Mouse (Mus musculus) lung, embryonic 14.5 days (tissue): ENCODE data around the gene Arhgef33. TPM values are rescaled to one million over a fixed set of nuclear protein-coding genes. Genes with fewer than 3 reads are reported as not detected.
"Not testable (repeated sequence)": the region's sequence is repeated elsewhere in the genome, so short reads cannot be mapped to it uniquely, and the experiment has no call there.

Experiments
- ATAC-seq: fragments of 200-750 bp; cut with Nextera tagmentation; 2 replicates; pipeline ENCODE4 v1.8.0; 2017; ENCODE audit warnings: mild to moderate bottlenecking, moderate TSS enrichment, moderate library complexity; ENCODE audit not compliant: insufficient read depth
- DNase-seq: peaks from one replicate; pipeline ENCODE4 v3.0.0-alpha.2; 2015
- H3K27ac ChIP-seq: fragments of 300-500 bp; sonication (generic); 2 replicates; pipeline ENCODE4 v1.5.1; 2014; ENCODE audit warnings: low read depth, mild to moderate bottlenecking, moderate library complexity
- H3K27me3 ChIP-seq: fragments of 300-500 bp; sonication (generic); 2 replicates; pipeline ENCODE4 v1.6.1; 2014; ENCODE audit warnings: low read length, control low read depth; ENCODE audit not compliant: insufficient read depth
- H3K36me3 ChIP-seq: fragments of 300-500 bp; sonication (generic); 2 replicates; pipeline ENCODE4 v1.6.1; 2014; ENCODE audit warnings: control low read depth; ENCODE audit not compliant: insufficient read depth
- H3K4me1 ChIP-seq: fragments of 300-500 bp; sonication (generic); 2 replicates; pipeline ENCODE4 v1.6.1; 2014; ENCODE audit warnings: antibody characterized with exemption, control low read depth; ENCODE audit not compliant: insufficient read depth
- H3K4me2 ChIP-seq: fragments of 300-500 bp; sonication (generic); 2 replicates; pipeline ENCODE4 v1.6.1; 2014; ENCODE audit warnings: mild to moderate bottlenecking
- H3K4me3 ChIP-seq: fragments of 300-500 bp; sonication (generic); 2 replicates; pipeline ENCODE4 v1.5.1; 2014; ENCODE audit warnings: low read depth, low read length
- H3K9ac ChIP-seq: fragments of 300-500 bp; sonication (generic); 2 replicates; pipeline ENCODE4 v1.6.1; 2014
- H3K9me3 ChIP-seq: fragments of 300-500 bp; sonication (generic); 2 replicates; pipeline ENCODE4 v1.6.1; 2016; ENCODE audit warnings: low read depth, low read length, control low read depth
- CTCF ChIP-seq: IDR thresholded peaks from 2 replicates; pipeline ENCODE4 v1.5.1; 2016; ENCODE audit warnings: antibody characterized with exemption, low read depth
- WGBS: fragments of 180-500 bp; shearing (Covaris S2); extraction: QIAGEN DNeasy Blood & Tissue Kit; methylation state at CpG from one replicate; pipeline ENCODE4 v1.1.7; 2014; 5-methylcytosine and 5-hydroxymethylcytosine counted together
- polyA plus RNA-seq: library from polyadenylated mRNA; unstranded; fragments of >200 nt; fragmentation: Nextera tagmentation; extraction: Ambion mirVana; gene quantifications from 2 replicates; pipeline ENCODE4 v1.2.1, GENCODE M21; 2014

The Arhgef33 gene
- polyA plus RNA-seq, 1 experiment from 2014 or later, result 0.74 TPM

DNA sequence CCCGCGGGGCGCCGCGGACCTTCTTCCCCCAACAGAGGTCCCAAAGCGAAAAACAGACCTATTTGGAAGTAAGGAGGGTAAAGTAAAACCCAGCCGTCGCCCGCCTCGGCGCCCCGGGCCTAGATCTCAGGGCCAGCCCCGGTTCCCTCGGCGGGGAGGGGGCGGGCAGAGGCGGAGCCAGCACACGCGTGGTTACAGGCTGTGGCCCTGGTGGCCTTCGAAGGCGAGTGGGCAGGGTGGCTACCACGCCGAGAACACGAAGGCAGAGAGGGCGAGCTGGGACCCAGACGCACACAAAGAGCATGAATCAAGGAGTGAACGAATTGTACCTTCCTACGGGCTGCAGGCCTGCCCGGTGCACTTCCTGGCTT is 66.5 kb downstream of the Arhgef33 start:
- ATAC-seq (peak; percentile 81), DNase-seq (no peak)
- H3K4me1 ChIP-seq, result peaks cover 5% of the 10 kb centered on the region; the same call in 1 of the 2 replicates
- H3K4me2 ChIP-seq, result peak overlapping the region; percentile 83
- H3K9me3 ChIP-seq, result no peaks in the 10 kb centered on the region
- TF ChIP-seq CTCF, result no peak
- no peaks in the 10 kb centered on the region for H3K27me3 ChIP-seq
- peak overlapping the region; percentile 71 for H3K9ac ChIP-seq
- H3K27ac ChIP-seq, result no peak overlapping the region
- no peaks in the 10 kb centered on the region for H3K36me3 ChIP-seq
- H3K4me3 ChIP-seq, result peak overlapping the region; percentile 44
- 19% methylated on average over 29 of the region's 29 CpGs for WGBS

DNA sequence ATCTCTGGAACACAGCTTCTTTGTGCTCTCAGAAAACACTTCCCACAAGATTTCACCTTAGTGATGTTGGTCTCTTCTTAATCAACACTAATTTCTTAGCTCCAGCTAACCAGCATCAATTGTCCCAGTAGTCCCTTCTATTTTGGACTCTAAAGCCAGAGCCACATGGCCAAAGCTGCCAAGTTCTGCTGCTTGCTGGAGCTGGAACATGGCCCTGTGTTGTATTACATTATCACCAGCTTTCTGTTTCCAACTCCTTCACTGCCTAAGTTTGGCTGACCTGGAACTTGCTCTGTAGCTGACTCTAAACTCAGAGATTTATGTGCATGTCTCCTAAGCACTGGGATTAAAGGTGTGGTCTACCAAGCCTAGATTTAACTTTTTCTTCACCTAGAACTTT is 71.2 kb downstream of the Arhgef33 start:
- not testable (repeated sequence) for H3K27me3 ChIP-seq, H3K4me1 ChIP-seq, H3K36me3 ChIP-seq, H3K4me3 ChIP-seq, H3K9ac ChIP-seq, H3K4me2 ChIP-seq, DNase-seq, H3K9me3 ChIP-seq, ATAC-seq, H3K27ac ChIP-seq

DNA sequence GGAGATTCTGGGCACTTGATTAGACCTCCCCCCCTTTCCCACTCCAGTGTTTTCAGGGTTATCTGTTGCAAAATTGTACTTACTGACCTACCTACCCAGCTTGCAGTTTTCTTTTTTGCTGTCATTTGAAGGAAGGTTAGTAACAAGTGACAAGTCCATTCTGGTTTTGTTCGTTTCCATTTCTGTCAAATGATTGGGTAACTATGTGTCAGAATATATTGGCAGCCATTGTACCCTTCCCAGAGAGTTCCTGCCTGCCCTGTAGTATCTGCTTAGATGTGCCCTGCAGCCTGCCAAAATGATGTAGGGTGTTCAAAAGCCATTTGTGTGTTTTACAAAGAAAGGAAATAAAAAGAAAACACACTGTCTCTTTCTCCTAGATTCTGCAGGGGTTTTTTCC is 78.5 kb downstream of the Arhgef33 start:
- Histone ChIP-seq H3K36me3 (no peaks in the 10 kb centered on the region), H3K9ac (no peak overlapping the region), H3K9me3 (no peaks in the 10 kb centered on the region), H3K27ac (no peak overlapping the region), H3K4me1 (no peaks in the 10 kb centered on the region), H3K4me3 (no peak overlapping the region), H3K27me3 (no peaks in the 10 kb centered on the region), H3K4me2 (no peak overlapping the region)
- no peak for DNase-seq
- 51% methylated on average over 1 of the region's 1 CpGs for WGBS
- TF ChIP-seq CTCF, result no peak
- no peak for ATAC-seq

DNA sequence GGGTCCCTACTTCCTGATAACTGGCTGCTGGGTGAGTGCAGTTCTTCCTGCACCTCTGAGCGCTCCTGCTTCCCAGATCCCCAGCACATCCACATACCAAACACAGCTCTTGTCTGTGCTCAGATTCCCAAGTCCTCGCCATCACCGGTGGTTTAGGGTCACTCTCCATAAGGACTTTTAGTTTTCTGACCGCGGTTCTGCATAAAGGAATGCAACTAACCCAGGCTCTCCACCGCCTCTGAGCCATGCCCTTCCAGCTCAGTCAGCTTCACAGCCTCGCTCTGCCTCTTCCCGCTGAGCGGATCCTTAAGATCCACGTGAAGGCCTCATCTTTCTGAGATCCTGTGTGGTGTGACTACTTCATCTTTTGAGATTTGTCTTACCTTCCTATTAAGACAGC is 82.8 kb downstream of the Arhgef33 start:
- Histone ChIP-seq H3K27ac (no peak overlapping the region), H3K9me3 (no peaks in the 10 kb centered on the region), H3K4me2 (no peak overlapping the region), H3K36me3 (no peaks in the 10 kb centered on the region), H3K4me3 (no peak overlapping the region), H3K27me3 (no peaks in the 10 kb centered on the region), H3K4me1 (no peaks in the 10 kb centered on the region), H3K9ac (no peak overlapping the region)
- no peak for ATAC-seq
- no peak for DNase-seq
- TF ChIP-seq CTCF, result no peak
- WGBS, result 54% methylated on average over 10 of the region's 10 CpGs

DNA sequence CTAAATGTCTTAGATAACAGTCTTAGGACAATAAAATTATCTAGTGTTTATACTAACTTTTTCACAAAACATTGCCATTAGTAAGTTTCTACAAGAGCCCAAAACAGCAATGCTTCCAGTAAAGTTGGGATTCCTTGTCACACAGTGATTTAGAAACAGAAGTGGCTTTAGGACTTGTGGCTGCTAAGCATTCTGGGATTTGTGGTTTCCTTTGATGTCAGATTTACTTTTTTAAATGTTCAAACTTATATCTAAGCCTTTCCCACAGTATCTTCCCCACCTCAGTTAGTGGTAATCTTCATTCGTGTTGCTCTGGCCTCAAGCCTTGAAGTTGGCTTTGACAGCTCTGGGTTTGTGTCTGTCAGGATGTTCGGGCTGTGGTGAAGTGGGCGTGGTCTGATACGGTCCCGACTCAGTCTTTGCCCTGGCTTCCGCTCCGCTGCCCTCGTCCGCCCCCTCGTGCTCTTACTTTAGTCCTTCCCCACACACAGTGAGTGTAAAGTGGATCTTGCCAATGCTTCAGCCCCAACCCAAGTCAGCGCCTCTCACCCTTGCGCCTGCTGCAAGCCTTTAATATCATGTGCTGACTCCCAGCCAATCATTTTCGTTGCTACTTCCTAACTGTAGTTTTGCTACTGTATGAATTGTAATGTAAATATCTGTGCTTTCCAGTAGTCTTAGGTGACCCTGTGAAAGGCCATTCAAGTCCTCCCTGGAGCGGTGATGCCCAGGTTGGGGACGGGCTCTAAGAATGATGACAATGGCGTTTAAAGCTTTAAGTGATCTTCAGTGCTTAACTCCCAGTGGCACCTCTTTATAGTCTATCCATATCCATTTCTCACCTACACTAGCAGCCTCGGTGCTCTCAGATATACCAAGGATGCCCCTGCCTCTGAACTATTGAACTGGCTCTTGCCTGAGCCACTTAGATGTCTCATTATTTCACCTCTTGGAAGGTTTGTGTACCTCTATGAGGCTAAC is 84.5 kb downstream of the Arhgef33 start:
- no peak overlapping the region for H3K27ac ChIP-seq
- peak; percentile 84 for DNase-seq
- H3K4me3 ChIP-seq, result peak overlapping the region; percentile 33

DNA sequence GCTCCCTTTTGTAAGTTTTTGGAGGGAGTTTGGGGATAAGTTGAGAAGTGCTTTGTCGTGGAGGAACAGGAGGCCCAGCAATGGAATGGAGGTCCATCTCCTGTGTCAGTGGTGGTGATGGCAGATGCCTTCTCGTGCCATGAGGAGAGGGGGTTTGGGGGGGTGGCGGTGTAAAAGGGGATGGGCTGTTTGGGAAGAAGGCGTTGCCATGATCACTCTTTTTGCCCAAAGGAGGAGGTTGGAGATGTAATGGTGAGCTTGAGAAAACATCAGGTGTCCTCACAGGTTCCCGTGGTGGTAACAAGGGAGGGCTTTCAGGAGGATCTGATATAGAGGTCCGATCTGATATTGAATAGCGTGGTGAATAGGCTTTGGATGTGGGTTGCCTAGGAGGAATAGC is 91.0 kb downstream of the Arhgef33 start:
- Histone ChIP-seq H3K9me3 (no peaks in the 10 kb centered on the region), H3K9ac (no peak overlapping the region), H3K27me3 (no peaks in the 10 kb centered on the region), H3K36me3 (peaks cover 33% of the 10 kb centered on the region), H3K27ac (no peak overlapping the region), H3K4me3 (no peak overlapping the region), H3K4me2 (no peak overlapping the region), H3K4me1 (no peaks in the 10 kb centered on the region)
- TF ChIP-seq CTCF, result no peak
- DNase-seq (no peak), ATAC-seq (no peak)
- WGBS, result 91% methylated on average over 7 of the region's 7 CpGs

More for the DNA sequence above, 84.5 kb downstream of the Arhgef33 start:
- peak overlapping the region; percentile 62 for H3K4me2 ChIP-seq
- no peaks in the 10 kb centered on the region for H3K27me3 ChIP-seq
- peak overlapping the region; percentile 22 for H3K9ac ChIP-seq
- peak; percentile 55 for TF ChIP-seq CTCF
- H3K4me1 ChIP-seq, result no peaks in the 10 kb centered on the region
- WGBS, result 9% methylated on average over 17 of the region's 17 CpGs
- H3K36me3 ChIP-seq, result 0 out of 2 replicates have a peak, but pooled peaks cover 3% of the 10 kb centered on the region
- H3K9me3 ChIP-seq, result no peaks in the 10 kb centered on the region
- peak; percentile 96 for ATAC-seq

DNA sequence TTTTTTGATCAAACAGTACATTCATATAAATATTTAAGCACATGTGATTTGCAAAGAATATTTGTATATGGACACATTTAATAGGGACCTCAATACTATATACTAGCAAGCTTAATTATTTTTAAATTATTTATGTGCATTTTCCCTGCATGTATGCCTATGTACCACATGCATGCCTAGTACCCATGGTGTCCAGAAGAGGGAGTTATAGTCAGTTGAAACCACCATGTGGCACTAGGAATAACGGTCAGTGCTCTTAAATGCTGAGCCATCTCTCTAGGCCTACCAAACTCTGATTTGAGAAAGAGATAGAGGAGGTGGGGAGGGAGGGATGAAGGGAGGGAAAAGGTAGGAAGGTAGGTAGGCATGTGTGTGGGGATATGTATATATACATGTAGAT is 104.0 kb downstream of the Arhgef33 start:
- H3K4me2 ChIP-seq, result no peak overlapping the region
- H3K9me3 ChIP-seq, result no peaks in the 10 kb centered on the region
- TF ChIP-seq CTCF, result peak; percentile 50
- H3K27me3 ChIP-seq, result no peaks in the 10 kb centered on the region
- peaks cover 76% of the 10 kb centered on the region for H3K36me3 ChIP-seq
- H3K9ac ChIP-seq, result no peak overlapping the region
- H3K4me1 ChIP-seq, result no peaks in the 10 kb centered on the region
- ATAC-seq (no peak), DNase-seq (peak; percentile 14)
- H3K27ac ChIP-seq, result no peak overlapping the region
- no peak overlapping the region for H3K4me3 ChIP-seq
- 71% methylated on average over 1 of the region's 1 CpGs for WGBS
